24 mouse cellular contexts compared by ENCODE assay signal in the genomic region with DNA sequence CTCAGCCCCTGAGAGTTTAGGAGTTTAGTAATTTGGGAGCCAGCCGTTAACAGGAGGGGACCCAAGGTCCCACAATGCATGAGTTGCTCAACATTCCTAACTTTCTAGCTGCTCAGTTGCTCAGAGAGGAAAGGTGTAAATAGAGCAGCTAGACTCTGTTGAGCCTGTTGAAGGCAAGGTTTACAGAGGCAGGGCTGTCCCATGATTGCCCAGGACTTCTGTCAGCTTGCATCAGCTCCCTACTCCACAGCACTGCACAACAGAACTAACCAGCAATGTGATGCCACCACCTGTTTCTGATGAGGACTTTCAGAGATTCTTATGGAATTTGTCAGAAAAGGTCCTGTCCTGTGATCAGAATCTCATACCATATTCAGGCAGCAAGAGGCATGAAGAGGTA.
DNase-seq lines count a peak whose midpoint lies in the region; ATAC-seq and TF ChIP-seq lines count a peak whose summit lies in the region.
"Had no signal": no experiment of that assay in that cellular context is flagged by ENCODE, and none has a peak within 500 bp of the region (broad histone marks: within the 10 kb centered on the region; RNA-seq: fewer than 3 reads in every experiment).

No protein-coding gene starts in this region.

- H3K79me2 ChIP-seq in myocyte (ENCODE audit: control insufficient read depth, insufficient read depth) = no peaks in the 10 kb centered on the region

- H3K9ac ChIP-seq in liver, embryonic 13.5 days = no peak overlapping the region
- H3K9ac ChIP-seq: embryonic facial prominence, embryonic 12.5 days; embryonic facial prominence, embryonic 15.5 days; forebrain, embryonic 15.5 days; heart, embryonic 12.5 days; heart, embryonic 15.5 days; hindbrain, embryonic 13.5 days had no signal

- no peak overlapping the region for H3K27ac ChIP-seq in liver, embryonic 13.5 days
- H3K27ac ChIP-seq: embryonic facial prominence, embryonic 12.5 days; embryonic facial prominence, embryonic 15.5 days; forebrain, embryonic 15.5 days; heart, embryonic 15.5 days; hindbrain, embryonic 10.5 days; hindbrain, embryonic 13.5 days had no signal

- no peaks in the 10 kb centered on the region for H3K36me3 ChIP-seq in liver, embryonic 13.5 days
- no peaks in the 10 kb centered on the region for H3K36me3 ChIP-seq in myocyte (ENCODE audit: control insufficient read depth, insufficient read depth)
- H3K36me3 ChIP-seq: embryonic facial prominence, embryonic 12.5 days; embryonic facial prominence, embryonic 15.5 days; forebrain, embryonic 15.5 days; heart, embryonic 12.5 days; heart, embryonic 15.5 days; hindbrain, embryonic 10.5 days; hindbrain, embryonic 13.5 days had no signal

- H3K4me1 ChIP-seq in liver, embryonic 13.5 days (replicated peaks) = no peaks in the 10 kb centered on the region
- H3K4me1 ChIP-seq: embryonic facial prominence, embryonic 12.5 days; embryonic facial prominence, embryonic 15.5 days; forebrain, embryonic 15.5 days; heart, embryonic 12.5 days; heart, embryonic 15.5 days; hindbrain, embryonic 10.5 days; hindbrain, embryonic 13.5 days had no signal

- H3K9me3 ChIP-seq in liver, embryonic 13.5 days (replicated peaks) = no peaks in the 10 kb centered on the region
- H3K9me3 ChIP-seq: embryonic facial prominence, embryonic 12.5 days; embryonic facial prominence, embryonic 15.5 days; forebrain, embryonic 15.5 days; heart, embryonic 12.5 days; heart, embryonic 15.5 days; hindbrain, embryonic 10.5 days; hindbrain, embryonic 13.5 days had no signal

- ATAC-seq in liver, embryonic 13.5 days (ENCODE audit: low read depth) = peak; percentile 54
- ATAC-seq: CD4-positive, CD25-positive, alpha-beta regulatory T cell, adult 4 months; forebrain, embryonic 15.5 days; hindbrain, embryonic 16.5 days had no signal

- H3K27me3 ChIP-seq in liver, embryonic 13.5 days = no peaks in the 10 kb centered on the region
- H3K27me3 ChIP-seq in myocyte (ENCODE audit: control insufficient read depth, insufficient read depth, insufficient read length) = no peaks in the 10 kb centered on the region
- H3K27me3 ChIP-seq: embryonic facial prominence, embryonic 12.5 days; embryonic facial prominence, embryonic 15.5 days; forebrain, embryonic 15.5 days; heart, embryonic 12.5 days; heart, embryonic 15.5 days; hindbrain, embryonic 13.5 days had no signal

- no peak for DNase-seq in liver, embryonic 13.5 days
- DNase-seq in liver (no peak), MN1 (ENCODE audit: low spot score) (peak; percentile 45)
- DNase-seq in thymus, postnatal 4 days = no peak
- no peak for DNase-seq in cerebellum, postnatal 25 days
- DNase-seq: adrenal gland, postnatal 10 days; adrenal gland, postnatal 36 days; cerebellum, adult 18-20 months; cerebellum, adult 9-10 months; cerebellum, postnatal 14 days; gastrocnemius, postnatal 25 days; heart, adult 18-20 months; heart, postnatal 10 days; heart, postnatal 36 days had no signal

- no peak overlapping the region for H3ac ChIP-seq in myocyte (ENCODE audit: control insufficient read depth, insufficient read length)

- no peak overlapping the region for H3K4me2 ChIP-seq in liver, embryonic 13.5 days
- H3K4me2 ChIP-seq in myocyte (ENCODE audit: low read depth) = peak overlapping the region; percentile 7
- H3K4me2 ChIP-seq: embryonic facial prominence, embryonic 12.5 days; embryonic facial prominence, embryonic 15.5 days; forebrain, embryonic 15.5 days; heart, embryonic 12.5 days; heart, embryonic 15.5 days; hindbrain, embryonic 13.5 days had no signal

- no peak overlapping the region for H3K4me3 ChIP-seq in liver, embryonic 13.5 days (replicated peaks)
- no peak overlapping the region for H3K4me3 ChIP-seq in myocyte
- H3K4me3 ChIP-seq: embryonic facial prominence, embryonic 12.5 days; embryonic facial prominence, embryonic 15.5 days; forebrain, embryonic 15.5 days; heart, embryonic 12.5 days; heart, embryonic 15.5 days; hindbrain, embryonic 10.5 days; hindbrain, embryonic 13.5 days had no signal

- TF ChIP-seq POLR2A in myocyte (IDR thresholded peaks at IDR 0.05; ENCODE audit: insufficient read length, low read depth) = no peak

- 51% methylated on average over 1 of the region's 1 CpGs for WGBS in liver, embryonic 13.5 days (ENCODE audit: insufficient replicate concordance)

TF ChIP-seq in myocyte, 11 proteins besides CTCF, POLR2A, EP300 and RAD21:
- TF ChIP-seq MYOG (IDR thresholded peaks at IDR 0.05; ENCODE audit: control insufficient read depth in 1 of 3, insufficient read depth in 1 of 3, insufficient read length in 2 of 3, low read depth in 2 of 3) = peak in 1 of 3 experiments; percentile 43
- TF ChIP-seq E2F4 (IDR thresholded peaks at IDR 0.05; ENCODE audit: insufficient read depth) = no peak
- peak; percentile 95 for TF ChIP-seq CEBPB (IDR thresholded peaks at IDR 0.05; ENCODE audit: insufficient read depth, poor library complexity, severe bottlenecking)
TF ChIP-seq in myocyte: peak in this region for 2.
